In the genomic region with DNA sequence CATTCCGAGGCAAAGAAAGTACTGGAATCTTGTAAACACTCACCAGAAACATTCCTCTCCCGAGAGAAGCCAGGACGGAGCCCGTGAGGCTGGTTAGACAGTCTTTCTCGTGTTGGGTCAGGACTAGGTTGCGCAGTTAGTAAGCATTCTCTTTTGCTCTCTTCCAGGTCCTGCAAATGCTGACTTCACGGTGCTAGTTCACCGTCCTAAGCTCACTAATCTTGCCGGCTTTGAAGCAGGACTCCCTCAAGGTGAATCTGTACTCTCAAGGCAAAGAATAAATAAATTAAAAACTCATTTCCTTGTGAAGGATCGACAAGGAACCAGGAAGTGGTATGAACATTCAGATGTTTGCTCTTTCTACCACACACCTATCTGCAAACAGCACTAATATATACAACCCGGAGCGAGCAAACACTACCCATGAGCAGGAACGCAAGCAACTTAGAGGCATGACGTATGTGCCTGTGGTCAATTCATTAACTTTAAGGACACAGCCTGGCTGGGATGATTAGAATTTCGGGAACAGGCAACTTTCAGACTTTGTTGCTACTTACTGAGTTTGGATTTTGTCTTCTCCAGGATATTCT, we compare ENCODE assay signal across 30 mouse cellular contexts. TPM values are rescaled to one million over a fixed set of nuclear protein-coding genes. Genes with fewer than 3 reads are reported as not detected.
DNase-seq lines count a peak whose midpoint lies in the region; ATAC-seq and TF ChIP-seq lines count a peak whose summit lies in the region.
"Had no signal": no experiment of that assay in that cellular context is flagged by ENCODE, and none has a peak within 500 bp of the region (broad histone marks: within the 10 kb centered on the region; RNA-seq: fewer than 3 reads in every experiment).

Gene BC030870 (minus strand): TSS at position 365 of the 590 bp plus-strand sequence.

- H3K4me3 ChIP-seq in lung, adult 2 months (replicated peaks; ENCODE audit: extremely low read depth, low read depth, low read length) = peak within 1 kb of the TSS; percentile 4
- H3K4me3 ChIP-seq in intestine, embryonic 15.5 days (replicated peaks) = peak within 1 kb of the TSS; percentile 29
- peak within 1 kb of the TSS; percentile 23; the same call in 1 of the 2 replicates for H3K4me3 ChIP-seq in lung, postnatal 0 days (ENCODE audit: low read depth, low read length)
- peak within 1 kb of the TSS; percentile 34 for H3K4me3 ChIP-seq in stomach, embryonic 16.5 days (replicated peaks; ENCODE audit: low read length)
- H3K4me3 ChIP-seq: erythroblast, embryonic 14.5 days; heart, adult 2 months; heart, embryonic 12.5 days; left cerebral cortex, adult 2 months; limb, embryonic 13.5 days; liver, embryonic 12.5 days; midbrain, embryonic 12.5 days; neural tube, embryonic 13.5 days had no signal

- no peaks in the 10 kb centered on the region for H3K27me3 ChIP-seq in intestine, embryonic 15.5 days (replicated peaks)
- no peaks in the 10 kb centered on the region for H3K27me3 ChIP-seq in lung, postnatal 0 days (replicated peaks; ENCODE audit: insufficient read depth, low read length)
- H3K27me3 ChIP-seq in stomach, embryonic 16.5 days (ENCODE audit: control insufficient read depth, insufficient read depth, low read length) = no peaks in the 10 kb centered on the region
- H3K27me3 ChIP-seq: heart, embryonic 12.5 days; limb, embryonic 13.5 days; liver, embryonic 12.5 days; midbrain, embryonic 12.5 days; neural tube, embryonic 13.5 days had no signal

- peak within 1 kb of the TSS; percentile 59 for H3K27ac ChIP-seq in intestine, embryonic 15.5 days
- H3K27ac ChIP-seq in lung, postnatal 0 days (ENCODE audit: low read length) = peak within 1 kb of the TSS; percentile 73
- peak within 1 kb of the TSS; percentile 62 for H3K27ac ChIP-seq in stomach, embryonic 16.5 days (ENCODE audit: low read length)
- H3K27ac ChIP-seq: heart, adult 2 months; hindbrain, embryonic 14.5 days; left cerebral cortex, adult 2 months; limb, embryonic 13.5 days; liver, embryonic 12.5 days; midbrain, embryonic 12.5 days; neural tube, embryonic 13.5 days had no signal

- no peaks in the 10 kb centered on the region for H3K9me3 ChIP-seq in intestine, embryonic 15.5 days
- no peaks in the 10 kb centered on the region for H3K9me3 ChIP-seq in lung, postnatal 0 days (ENCODE audit: low read length)
- no peaks in the 10 kb centered on the region for H3K9me3 ChIP-seq in stomach, embryonic 16.5 days (replicated peaks; ENCODE audit: control insufficient read depth, low read length)
- H3K9me3 ChIP-seq: heart, embryonic 12.5 days; limb, embryonic 13.5 days; liver, embryonic 12.5 days; midbrain, embryonic 12.5 days; neural tube, embryonic 13.5 days had no signal

- H3K4me2 ChIP-seq in intestine, embryonic 15.5 days (replicated peaks) = peak within 1 kb of the TSS; percentile 30
- H3K4me2 ChIP-seq in lung, postnatal 0 days (replicated peaks; ENCODE audit: low read depth, low read length) = peak within 1 kb of the TSS; percentile 37
- H3K4me2 ChIP-seq in stomach, embryonic 16.5 days (ENCODE audit: low read depth, low read length) = peak within 1 kb of the TSS; percentile 41
- H3K4me2 ChIP-seq: heart, embryonic 12.5 days; hindbrain, embryonic 14.5 days; limb, embryonic 13.5 days; liver, embryonic 12.5 days; midbrain, embryonic 12.5 days; neural tube, embryonic 13.5 days had no signal

- H3K4me1 ChIP-seq in lung, adult 2 months (ENCODE audit: control insufficient read depth, insufficient read depth, low read length) = no peaks in the 10 kb centered on the region
- no peaks in the 10 kb centered on the region for H3K4me1 ChIP-seq in intestine, embryonic 15.5 days (replicated peaks)
- H3K4me1 ChIP-seq in lung, postnatal 0 days (ENCODE audit: insufficient read depth, low read depth, low read length) = no peaks in the 10 kb centered on the region
- H3K4me1 ChIP-seq in stomach, embryonic 16.5 days (ENCODE audit: control insufficient read depth, insufficient read depth, low read length) = no peaks in the 10 kb centered on the region
- H3K4me1 ChIP-seq: heart, embryonic 12.5 days; limb, embryonic 13.5 days; liver, embryonic 12.5 days; midbrain, embryonic 12.5 days; neural tube, embryonic 13.5 days had no signal

- peak; percentile 82 for ATAC-seq in intestine, embryonic 15.5 days
- peak; percentile 89 for ATAC-seq in lung, postnatal 0 days
- peak; percentile 90 for ATAC-seq in stomach, embryonic 16.5 days (ENCODE audit: insufficient read depth, low FRiP score)
- ATAC-seq: forebrain, embryonic 16.5 days; liver, embryonic 12.5 days; Patski had no signal

- TF ChIP-seq CTCF in lung, adult 2 months (IDR thresholded peaks at IDR 0.05; ENCODE audit: insufficient read depth, low read length) = no peak
- TF ChIP-seq CTCF in lung, postnatal 0 days (IDR thresholded peaks at IDR 0.05) = no peak

- 38% methylated on average over 15 of the region's 15 CpGs for WGBS in lung, adult 2 months
- WGBS in intestine, embryonic 15.5 days = 26% methylated on average over 15 of the region's 15 CpGs
- WGBS in lung, postnatal 0 days = 37% methylated on average over 15 of the region's 15 CpGs
- 31% methylated on average over 15 of the region's 15 CpGs for WGBS in stomach, embryonic 16.5 days

- no peak within 1 kb of the TSS for H3K9ac ChIP-seq in intestine, embryonic 15.5 days
- H3K9ac ChIP-seq in lung, postnatal 0 days (replicated peaks; ENCODE audit: low read depth) = no peak within 1 kb of the TSS
- H3K9ac ChIP-seq in stomach, embryonic 16.5 days (ENCODE audit: low read length) = 0 out of 2 replicates have a peak within 1 kb of the TSS, but pooled peaks have one; percentile 24
- H3K9ac ChIP-seq: heart, embryonic 12.5 days; hindbrain, embryonic 14.5 days; limb, embryonic 13.5 days; liver, embryonic 12.5 days; midbrain, embryonic 12.5 days; neural tube, embryonic 13.5 days had no signal

- TF ChIP-seq EP300 in lung, postnatal 0 days (IDR thresholded peaks at IDR 0.05) = 0 out of 2 replicates have a peak, but pooled peaks have one; percentile 34

- H3K36me3 ChIP-seq in intestine, embryonic 15.5 days = no peaks in the 10 kb centered on the region
- H3K36me3 ChIP-seq in lung, postnatal 0 days (ENCODE audit: insufficient read depth, low read length) = no peaks in the 10 kb centered on the region
- H3K36me3 ChIP-seq in stomach, embryonic 16.5 days (ENCODE audit: control insufficient read depth, insufficient read depth, low read length) = no peaks in the 10 kb centered on the region
- H3K36me3 ChIP-seq: heart, embryonic 12.5 days; limb, embryonic 13.5 days; liver, embryonic 12.5 days; midbrain, embryonic 12.5 days; neural tube, embryonic 13.5 days had no signal

- DNase-seq in lung, adult 2 months = peak; percentile 9
- no peak for DNase-seq in lung, postnatal 14 days
- DNase-seq in lung, postnatal 0 days (ENCODE audit: low spot score) = peak; percentile 67
- no peak for DNase-seq in cerebellum, postnatal 25 days
- no peak for DNase-seq in left cerebral cortex, adult 9 months (ENCODE audit: low spot score in 2 of 2)
- DNase-seq in cerebellum, postnatal 36 days = no peak
- DNase-seq: adrenal gland, postnatal 10 days; cerebellum, adult 11 months; cerebellum, adult 9-10 months; heart, adult 2 months; kidney, adult 8-10 months; kidney, postnatal 10 days; right cerebral cortex, postnatal 4 days; thymus, adult 2 months; thymus, postnatal 36 days had no signal

- TF ChIP-seq POLR2A in lung, adult 2 months (IDR thresholded peaks at IDR 0.05; ENCODE audit: borderline replicate concordance, extremely low read depth, low read depth, low read length) = no peak

RNA-seq across cellular contexts. Expression of gene BC030870, which starts in this region (rescaled TPM):
- 0.37 and 0.70 TPM in 2 replicates for polyA plus RNA-seq in lung, adult 2 months (2012; rRNA removed)
- polyA plus RNA-seq in intestine, embryonic 15.5 days (2015; fragmentation: Nextera tagmentation; extraction: Ambion mirVana) = 31.9 and 32.3 TPM in 2 replicates
- 4.3 and 5.8 TPM in 2 replicates for polyA plus RNA-seq in lung, postnatal 0 days (2015; fragmentation: Nextera tagmentation; extraction: Ambion mirVana)
- polyA plus RNA-seq in stomach, embryonic 16.5 days (2015; fragmentation: Nextera tagmentation; extraction: Ambion mirVana) = 12.4 and 12.7 TPM in 2 replicates
- polyA plus RNA-seq: cortical plate, adult 2 months; erythroblast, embryonic 14.5 days; forebrain, embryonic 11.5 days; forebrain, embryonic 16.5 days; heart, adult 2 months; heart, embryonic 12.5 days; heart, postnatal 0 days; hindbrain, embryonic 14.5 days; liver, embryonic 12.5 days; midbrain, embryonic 12.5 days; neural tube, embryonic 13.5 days; Patski; thymus, adult 2 months had no signal

Comparison
In these comparisons a context has a peak if more than half of its experiments do, and no peak if none do; other contexts are left out.
1. Peak in DNase-seq and H3K4me3 ChIP-seq in lung, adult 2 months; RNA of the gene not detected or under 1 TPM.